Mouse (Mus musculus) ovary, postnatal 36 days (tissue): ENCODE data around the gene Defb13.
"Not testable (repeated sequence)": the region's sequence is repeated elsewhere in the genome, so short reads cannot be mapped to it uniquely, and the experiment has no call there.

Source experiments
- DNase-seq: peaks from one replicate; pipeline ENCODE4 v3.0.0; 2022; ENCODE audit warnings: low spot score, mixed read lengths

Defb13 gene

DNA sequence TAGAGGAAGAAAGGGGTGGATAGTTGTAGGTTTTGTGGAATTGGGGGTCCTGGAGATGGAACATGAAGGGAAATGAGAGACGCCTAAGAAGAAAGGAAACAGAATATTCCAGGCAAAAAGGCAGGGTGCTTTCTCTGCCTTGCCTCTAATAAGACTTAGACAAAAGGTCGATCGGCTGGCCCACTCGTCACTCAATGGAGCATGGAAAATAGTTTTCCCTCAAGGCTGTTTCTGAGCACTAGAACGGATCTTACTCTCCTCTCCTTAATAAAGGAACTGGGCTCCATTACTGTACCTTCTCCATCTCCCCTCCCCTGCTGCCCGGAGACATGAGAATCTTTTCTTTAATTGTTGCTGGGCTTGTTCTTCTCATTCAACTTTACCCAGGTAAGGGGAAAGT is at the start of gene Defb13:
Gene Defb13, plus strand, starts transcription at position 301 of the 400 bp plus-strand sequence.
- no peak for DNase-seq

DNA sequence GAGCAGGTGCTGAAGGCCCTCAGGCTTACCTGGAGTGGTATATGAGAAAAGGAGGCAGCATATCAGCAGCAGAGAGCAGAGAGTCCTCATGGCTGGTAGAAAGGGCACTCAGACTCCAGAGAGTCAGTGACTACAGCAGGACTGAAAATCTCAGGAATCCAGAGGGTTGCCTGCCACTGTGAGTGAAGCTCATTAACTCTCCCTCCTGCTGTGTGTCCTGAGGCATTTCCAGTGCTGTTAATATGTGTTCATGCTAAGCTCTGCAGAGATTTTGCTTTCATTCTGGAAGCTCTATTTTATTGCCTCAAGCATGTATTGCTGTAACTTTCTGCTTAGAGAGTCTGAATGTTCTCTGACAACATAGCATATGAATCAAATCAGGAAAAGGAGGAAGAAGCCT is 40.3 kb upstream of the Defb13 start, which contains the start of gene Defb11:
Gene Defb11, minus strand, starts transcription at position 123 of the 400 bp plus-strand sequence.
- not testable (repeated sequence) for DNase-seq

DNA sequence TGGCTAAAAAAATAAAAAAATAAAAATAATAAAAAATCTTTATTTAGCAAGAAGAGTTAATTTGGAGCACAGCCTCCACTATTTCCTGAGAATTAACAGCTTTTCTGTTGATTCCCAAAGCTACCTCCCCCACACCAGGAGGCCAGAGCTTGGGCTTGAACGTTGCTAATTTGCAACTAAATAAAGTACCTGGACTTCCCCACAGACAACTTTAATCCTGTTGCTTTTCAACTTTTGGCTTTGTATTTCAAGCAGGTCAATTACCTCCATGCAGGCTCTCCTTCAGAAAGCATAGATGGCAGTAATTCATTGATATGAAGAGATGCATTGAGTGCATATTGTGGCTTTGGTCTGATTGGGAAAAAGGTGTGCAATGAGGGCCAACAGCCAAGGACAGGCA is 34.6 kb upstream of the Defb13 start:
- DNase-seq = no peak

DNA sequence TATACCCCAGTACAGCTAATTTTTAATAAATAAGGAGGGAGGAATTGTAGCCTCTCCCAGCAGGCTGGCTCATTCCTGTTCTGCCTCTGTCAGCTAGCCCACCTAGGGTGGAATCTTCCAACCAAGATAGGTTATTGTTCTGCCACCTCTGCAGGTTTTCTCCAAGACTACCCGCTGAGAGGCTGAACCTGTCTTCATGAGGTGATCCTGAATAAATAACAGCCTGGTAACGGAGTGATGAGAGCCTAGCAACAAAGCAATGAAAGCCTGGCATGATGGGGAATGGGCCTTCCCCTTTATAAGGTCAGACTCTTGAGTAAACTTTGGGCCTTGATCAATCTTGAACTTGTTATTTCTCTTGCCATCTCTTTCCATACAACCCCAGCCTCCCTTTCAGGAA is 34.0 kb upstream of the Defb13 start:
- DNase-seq = no peak

DNA sequence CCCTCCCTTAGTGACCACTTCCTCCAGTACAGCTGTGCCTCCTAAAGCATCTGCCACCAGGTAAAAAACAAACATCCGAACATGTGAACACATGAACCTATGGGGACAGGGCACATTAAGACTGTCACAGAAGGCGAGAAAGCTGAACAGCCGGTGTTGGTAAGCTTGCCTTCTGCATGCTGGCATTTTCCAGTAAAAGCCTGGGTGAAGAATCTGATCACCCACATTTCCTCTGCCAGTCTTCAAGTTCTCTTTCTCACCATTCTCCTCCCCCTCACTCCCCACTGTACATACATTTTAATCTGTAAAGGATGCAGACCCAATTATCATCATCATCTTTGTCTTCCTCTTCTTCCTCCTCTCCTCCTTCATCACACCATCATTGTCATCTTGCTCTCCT is 30.9 kb upstream of the Defb13 start:
- no peak for DNase-seq

DNA sequence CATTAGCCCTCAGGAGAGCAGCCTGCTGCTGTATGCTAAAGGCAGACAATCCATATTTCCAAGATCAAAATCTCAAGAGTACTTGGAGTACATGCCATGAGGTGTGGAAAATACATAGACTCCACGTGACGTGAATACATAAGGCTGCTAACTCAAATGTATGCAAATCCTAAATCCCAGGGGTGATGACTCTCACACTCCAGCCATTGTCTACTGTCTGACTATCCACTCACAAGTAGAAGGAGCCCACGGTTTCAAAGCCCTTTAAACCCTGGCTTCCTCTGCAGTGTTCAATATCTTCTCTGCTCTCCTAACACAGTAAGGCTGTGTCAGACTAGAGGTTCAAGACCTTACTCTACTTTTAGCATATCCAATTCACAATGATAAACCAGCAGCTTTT is 15.8 kb upstream of the Defb13 start:
- not testable (repeated sequence) for DNase-seq

DNA sequence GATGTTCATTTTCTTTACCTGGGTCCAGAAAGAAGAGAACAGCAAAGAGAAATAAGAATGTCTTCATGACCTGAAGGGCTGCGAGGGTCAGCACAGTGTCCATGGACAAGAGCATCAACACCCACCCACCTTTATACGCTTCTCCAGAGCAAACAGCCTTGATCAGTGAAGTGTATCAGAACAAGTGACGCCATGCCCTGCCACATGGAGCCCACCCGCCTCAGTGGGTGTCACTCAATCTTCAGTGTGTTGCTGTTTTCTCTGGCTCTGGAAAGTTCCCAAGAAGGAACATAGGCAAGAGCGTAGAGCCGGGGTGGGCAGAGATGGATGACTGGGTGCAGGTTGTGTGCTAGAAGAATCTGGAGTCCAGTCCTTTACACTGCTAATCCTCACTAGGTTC is 14.0 kb upstream of the Defb13 start, which contains the start of gene Defb15:
Gene Defb15, minus strand, starts transcription at position 101 of the 400 bp plus-strand sequence.
- DNase-seq = no peak

DNA sequence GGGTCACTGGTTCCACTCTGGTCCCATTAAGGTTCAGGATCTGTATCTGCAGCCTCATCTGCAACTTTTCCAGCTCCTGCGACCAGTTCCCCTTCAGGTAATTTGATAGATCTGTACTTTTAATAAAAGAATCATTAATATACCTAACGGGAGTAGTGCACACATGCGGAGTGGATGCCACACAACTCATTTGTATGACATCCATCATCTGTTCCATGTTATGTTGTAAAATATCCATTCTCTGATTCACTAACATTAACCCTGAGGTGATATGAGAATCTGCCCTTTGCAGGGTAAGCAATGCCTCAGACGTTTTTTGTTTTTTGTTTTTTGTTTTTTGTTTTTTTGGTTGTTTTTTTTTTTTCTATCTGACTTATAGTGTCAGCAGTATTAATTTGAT is 8.5 kb upstream of the Defb13 start, which contains the start of gene Defb35:
Gene Defb35, plus strand, starts transcription at position 301 of the 400 bp plus-strand sequence.
- DNase-seq = not testable (repeated sequence)

DNA sequence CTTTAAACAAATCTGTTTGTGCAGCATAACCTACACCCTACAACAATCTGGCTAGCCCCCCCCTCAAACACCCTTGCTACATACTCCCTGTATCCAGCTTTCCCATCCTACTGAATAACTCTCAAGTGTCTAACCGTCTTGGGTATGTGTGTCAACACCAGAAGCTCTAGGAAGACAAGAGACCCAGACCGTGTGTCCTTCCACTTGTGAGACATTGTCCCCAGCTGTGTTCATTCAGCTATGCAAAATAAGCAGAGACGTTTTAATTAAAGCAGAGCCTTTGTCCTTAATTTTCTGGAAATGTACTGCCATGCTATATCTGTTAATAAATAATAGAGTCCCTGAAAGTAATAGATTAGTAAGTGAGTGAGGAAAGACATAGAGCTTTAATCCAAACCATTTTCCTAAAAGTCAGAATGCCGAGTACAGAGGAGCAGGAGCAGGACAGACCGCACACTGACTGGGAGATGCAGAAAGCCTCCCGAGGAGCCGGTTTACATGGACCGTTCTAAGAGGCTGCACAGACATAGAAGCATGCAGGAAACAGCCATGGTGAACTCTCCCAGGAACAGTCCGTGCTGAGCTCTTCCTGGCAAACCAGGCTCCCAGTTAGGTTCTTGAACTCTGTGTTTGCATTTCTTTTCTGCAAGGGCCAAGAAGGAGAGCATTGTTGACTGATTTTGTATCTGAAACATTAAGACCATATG is 902 bp downstream of the Defb13 start:
- no peak for DNase-seq

DNA sequence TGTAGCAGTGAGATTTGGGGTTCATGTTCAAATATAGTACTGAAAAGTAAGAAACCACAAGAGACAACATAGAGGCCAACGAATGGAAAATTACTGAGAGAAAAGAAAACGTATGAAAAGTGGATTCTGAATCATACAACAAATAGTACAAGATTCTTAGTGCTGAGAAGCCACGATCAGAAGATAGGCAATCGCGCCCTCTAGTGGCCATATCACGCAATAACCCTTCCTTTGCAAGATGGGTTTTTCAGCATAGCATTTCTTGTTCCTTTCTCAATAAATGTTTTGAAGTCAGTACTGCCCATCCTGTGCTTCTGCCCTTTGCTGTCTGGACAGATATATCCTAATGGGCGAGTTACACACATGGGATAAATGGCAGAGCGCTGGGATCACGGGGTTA is 8.8 kb downstream of the Defb13 start:
- peak; percentile 7 for DNase-seq

DNA sequence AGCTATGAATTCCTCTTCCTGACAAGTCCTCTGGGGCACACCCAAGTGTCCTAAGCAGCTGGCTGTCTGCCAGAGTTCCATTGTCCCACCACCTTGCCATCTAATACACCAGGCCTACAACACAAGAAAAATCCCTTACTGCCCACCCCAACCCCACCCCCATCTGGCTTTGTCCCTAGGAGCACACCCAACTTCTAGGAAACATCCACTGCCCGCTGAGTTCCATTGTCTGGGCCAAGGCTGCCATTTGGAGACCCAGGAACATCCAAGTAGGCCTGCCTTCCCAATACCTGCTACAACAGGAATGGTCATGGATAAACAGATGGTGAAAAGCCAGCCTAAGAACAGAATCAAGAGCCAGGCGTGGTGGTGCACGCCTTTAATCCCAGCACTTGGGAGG is 9.8 kb downstream of the Defb13 start:
- DNase-seq = no peak

DNA sequence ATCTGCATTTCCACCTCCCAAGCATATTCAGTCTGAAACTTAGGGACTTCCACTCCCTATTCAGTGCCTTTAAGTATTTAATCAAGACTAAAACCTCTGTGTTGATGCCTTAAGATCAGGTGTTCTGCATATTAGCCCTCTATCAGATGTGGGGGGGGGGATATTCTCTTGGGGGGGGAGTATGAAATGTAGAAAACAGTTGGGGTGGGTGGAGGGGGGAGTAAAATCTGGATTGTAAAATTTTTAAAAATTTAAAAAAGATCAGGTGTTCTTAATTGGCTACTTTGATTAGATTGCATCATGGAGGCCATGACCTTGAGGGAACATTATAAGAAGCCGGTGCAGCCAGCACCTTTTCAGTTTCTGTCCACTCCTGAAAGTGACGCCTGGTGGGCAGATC is 11.9 kb downstream of the Defb13 start, which contains the start of gene Fam90a1a:
Gene Fam90a1a, plus strand, starts transcription at position 301 of the 400 bp plus-strand sequence.
- DNase-seq = no peak

DNA sequence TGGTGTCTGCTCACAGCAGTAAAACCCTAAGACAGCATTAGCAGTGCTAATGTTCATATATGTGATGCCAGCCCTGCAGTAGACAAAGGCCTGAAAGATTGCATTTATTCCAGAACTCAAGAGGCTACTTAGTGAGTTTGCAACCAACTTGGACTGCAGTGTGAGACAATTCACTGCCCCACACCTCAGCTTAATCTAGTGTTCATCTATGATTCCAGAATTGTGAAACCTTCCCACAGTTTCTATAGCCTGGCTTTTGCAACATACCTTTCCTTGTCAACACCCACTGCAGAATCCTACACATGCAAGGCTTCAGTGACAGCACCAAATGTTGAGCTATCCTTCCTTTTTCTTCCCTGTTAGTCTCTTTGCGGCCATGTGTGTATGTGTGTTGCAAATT is 20.1 kb downstream of the Defb13 start:
- DNase-seq = no peak

DNA sequence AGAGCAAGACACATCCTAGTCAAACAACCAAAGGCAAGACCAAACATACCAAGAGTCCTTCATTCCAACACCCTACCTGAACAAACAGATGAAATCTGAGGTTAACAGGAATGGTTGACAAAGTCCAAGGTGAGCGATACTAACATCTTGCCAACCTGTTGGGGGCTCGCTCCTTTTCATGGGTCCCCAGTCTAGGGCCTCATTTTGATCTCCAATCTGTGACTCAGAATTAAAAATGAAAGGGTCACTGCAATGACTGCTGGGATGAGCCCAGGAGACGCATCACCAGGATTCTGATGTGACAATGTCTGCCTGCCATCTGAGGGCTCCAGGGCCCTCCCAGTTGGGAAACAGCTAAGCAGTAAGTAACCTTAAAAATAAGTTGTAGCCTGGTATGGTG is 22.9 kb downstream of the Defb13 start, which contains the start of gene Ccdc70:
Gene Ccdc70, plus strand, starts transcription at position 301 of the 400 bp plus-strand sequence.
- no peak for DNase-seq

DNA sequence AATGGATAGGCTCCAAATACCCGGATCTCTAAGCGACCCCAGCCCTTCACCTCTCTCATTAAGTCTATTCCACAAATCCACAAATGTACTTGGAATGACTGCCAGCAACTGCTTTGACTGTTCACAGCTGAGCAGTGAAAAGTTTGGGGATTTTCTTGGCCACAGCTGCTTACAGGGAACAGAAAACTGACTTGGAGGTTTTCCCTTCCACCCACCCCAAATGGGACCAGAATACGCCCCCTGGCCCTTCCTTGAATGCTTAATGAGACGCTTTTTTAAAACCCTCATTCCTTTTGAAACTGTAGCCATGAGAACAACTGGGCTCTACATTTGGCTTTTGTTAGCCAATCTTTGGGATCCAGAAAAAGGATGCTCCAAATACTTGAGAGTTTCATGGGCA is 31.6 kb downstream of the Defb13 start:
- no peak for DNase-seq

DNA sequence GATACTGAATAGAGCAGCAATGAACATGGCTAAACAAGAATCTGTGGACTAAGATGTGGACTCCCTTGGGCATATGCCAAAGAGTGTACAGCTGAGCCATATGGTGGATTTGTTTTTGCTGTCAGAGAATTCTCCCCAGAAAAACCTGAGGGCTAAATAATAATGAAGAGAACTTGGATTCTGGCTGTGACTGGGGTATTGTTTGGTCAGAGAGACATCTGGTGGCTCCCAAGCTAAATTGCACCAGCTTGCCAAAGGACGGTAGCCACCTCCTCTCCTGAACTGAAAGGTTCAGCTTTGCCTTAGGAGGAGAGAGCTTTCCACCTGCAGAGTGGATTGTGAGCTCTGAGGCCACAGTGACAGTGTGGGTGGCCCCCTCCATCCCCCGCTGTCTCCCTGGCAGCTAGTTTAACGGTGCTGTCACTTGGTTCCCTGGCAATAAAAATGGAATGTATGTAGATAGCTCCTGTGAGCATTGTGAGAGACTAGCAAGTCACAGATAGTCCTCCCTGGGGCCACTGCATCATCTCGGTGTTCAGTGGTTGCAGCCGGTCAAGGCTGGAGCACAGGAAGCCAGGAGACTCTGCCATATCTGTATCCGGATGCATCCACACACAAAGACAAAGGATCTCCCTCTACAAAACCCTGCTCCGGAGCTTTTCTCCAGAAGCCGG is 35.2 kb downstream of the Defb13 start:
- DNase-seq = no peak

DNA sequence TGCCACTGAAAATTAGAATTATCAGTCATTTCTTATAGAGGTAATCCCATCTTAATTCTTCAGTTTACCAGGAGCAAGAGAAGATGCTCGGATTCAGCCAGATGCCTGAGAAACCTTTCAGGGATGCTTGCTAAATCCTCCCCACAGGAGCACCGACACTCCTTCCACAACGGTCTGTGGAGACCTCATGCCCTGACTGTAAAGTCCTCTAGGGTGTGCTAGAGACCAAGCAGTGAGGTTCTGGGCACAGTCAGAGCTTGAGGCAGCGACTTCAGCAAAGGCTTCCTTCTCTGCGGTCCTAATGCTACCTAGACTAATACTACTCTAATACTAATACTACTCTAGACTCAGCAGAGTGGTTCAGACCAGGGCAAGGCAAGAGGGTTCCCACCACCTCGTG is 45.6 kb downstream of the Defb13 start:
- peak; percentile 17 for DNase-seq

DNA sequence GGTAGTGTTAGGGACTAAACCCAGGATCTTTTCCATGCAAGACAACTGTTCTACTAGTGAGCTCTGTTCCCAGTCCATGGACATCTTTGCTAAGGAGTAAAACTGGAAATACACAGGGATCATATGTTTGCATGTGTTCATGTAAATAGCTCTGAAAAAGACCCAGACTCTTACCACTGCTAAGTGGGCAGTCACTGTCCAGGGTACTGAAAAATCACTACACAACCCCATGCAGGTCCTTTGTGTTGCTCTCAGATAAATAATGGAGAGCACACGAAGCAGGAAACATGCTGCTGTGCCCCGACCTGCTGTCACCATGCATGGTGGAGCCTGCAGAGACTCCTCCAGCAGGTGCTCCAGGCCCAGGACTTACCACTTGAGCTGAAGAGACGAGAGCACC is 48.6 kb downstream of the Defb13 start:
- no peak for DNase-seq
